Mouse (Mus musculus): ENCODE data around the gene Tmem91. TPM values are rescaled to one million over a fixed set of nuclear protein-coding genes. Genes with fewer than 3 reads are reported as not detected.

Gene Tmem91
- polyA plus RNA-seq, 1 experiment from 2014 or later, result 129 TPM

- Histone ChIP-seq H3K4me2 (ENCODE audit: low read length) (peak overlapping the region; percentile 37), H3K27me3 (replicated peaks; ENCODE audit: control insufficient read depth, insufficient read depth, low read length) (peaks cover 8% of the 10 kb centered on the region; the same call in 1 of the 2 replicates), H3K4me1 (ENCODE audit: control insufficient read depth, insufficient read depth, low read depth, low read length) (no peaks in the 10 kb centered on the region), H3K36me3 (ENCODE audit: control insufficient read depth, insufficient read depth, low read length) (peaks cover 23% of the 10 kb centered on the region), H3K9ac (ENCODE audit: low read depth, low read length) (peak overlapping the region; percentile 3; the same call in 1 of the 2 replicates), H3K4me3 (ENCODE audit: low read length) (peak overlapping the region; percentile 16), H3K27ac (ENCODE audit: low read depth, low read length) (no peak overlapping the region), H3K9me3 (ENCODE audit: control insufficient read depth, low read length) (no peaks in the 10 kb centered on the region)
- ATAC-seq, result no peak
- 21% methylated on average over 33 of the region's 38 CpGs for WGBS
Observed at GRCm38 (mm10) chr7:25627431-25628322, 47.3 kb downstream of the Tmem91 start.

- Histone ChIP-seq H3K4me3 (ENCODE audit: low read length) (peak within 1 kb of the TSS; percentile 16), H3K36me3 (ENCODE audit: control insufficient read depth, insufficient read depth, low read length) (peaks cover 21% of the 10 kb centered on the region), H3K27me3 (replicated peaks; ENCODE audit: control insufficient read depth, insufficient read depth, low read length) (peaks cover 8% of the 10 kb centered on the region; the same call in 1 of the 2 replicates), H3K9ac (ENCODE audit: low read depth, low read length) (peak within 1 kb of the TSS; percentile 3; the same call in 1 of the 2 replicates), H3K4me1 (ENCODE audit: control insufficient read depth, insufficient read depth, low read depth, low read length) (no peaks in the 10 kb centered on the region), H3K9me3 (ENCODE audit: control insufficient read depth, low read length) (no peaks in the 10 kb centered on the region), H3K27ac (ENCODE audit: low read depth, low read length) (no peak within 1 kb of the TSS), H3K4me2 (ENCODE audit: low read length) (peak within 1 kb of the TSS; percentile 37)
- 21% methylated on average over 27 of the region's 29 CpGs for WGBS
- no peak; the same call in 1 of the 2 replicates for ATAC-seq
Observed at GRCm38 (mm10) chr7:25626509-25627430, 48.2 kb downstream of the Tmem91 start, which contains the start of gene B3gnt8. Gene B3gnt8 (plus strand): TSS chr7:25626654.

DNA sequence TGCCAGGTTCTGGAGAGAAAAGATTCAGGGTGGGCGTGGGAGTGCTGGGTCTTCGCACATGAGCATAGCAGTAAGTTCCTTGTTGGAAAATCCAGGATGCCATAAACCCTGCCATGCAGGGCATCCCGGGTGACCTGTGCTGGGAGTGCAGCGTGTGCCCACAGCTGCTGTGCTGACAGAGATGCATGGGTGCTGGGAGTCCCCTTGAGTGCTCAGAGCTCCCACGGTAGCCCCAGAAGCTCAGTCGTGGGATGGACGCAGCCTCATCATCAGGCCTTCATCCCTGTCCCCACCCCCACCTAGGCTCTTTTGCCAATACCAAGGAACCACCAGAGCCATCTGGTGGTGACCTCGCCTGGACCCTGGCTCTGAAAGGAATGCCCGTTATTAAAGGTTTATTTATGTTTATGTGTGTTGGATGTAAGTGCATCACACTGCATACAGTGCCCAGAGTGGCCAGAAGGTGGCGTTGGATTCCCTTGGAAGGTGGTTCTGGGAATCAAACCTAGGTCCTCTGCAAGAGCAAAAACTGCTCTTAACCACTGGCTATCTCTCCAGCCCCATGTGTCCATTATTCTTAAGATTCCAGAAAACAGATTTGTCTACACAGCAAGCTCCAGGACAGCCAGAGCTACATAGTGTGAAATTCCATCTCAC, 49.2 kb downstream of the Tmem91 start:
- Histone ChIP-seq H3K36me3 (ENCODE audit: control insufficient read depth, insufficient read depth, low read length) (peaks cover 13% of the 10 kb centered on the region), H3K4me3 (ENCODE audit: low read length) (no peak overlapping the region), H3K27ac (ENCODE audit: low read depth, low read length) (no peak overlapping the region), H3K27me3 (replicated peaks; ENCODE audit: control insufficient read depth, insufficient read depth, low read length) (peaks cover 8% of the 10 kb centered on the region; the same call in 1 of the 2 replicates), H3K4me2 (ENCODE audit: low read length) (no peak overlapping the region), H3K9me3 (ENCODE audit: control insufficient read depth, low read length) (no peaks in the 10 kb centered on the region), H3K4me1 (ENCODE audit: control insufficient read depth, insufficient read depth, low read depth, low read length) (no peaks in the 10 kb centered on the region), H3K9ac (ENCODE audit: low read depth, low read length) (no peak overlapping the region)
- WGBS, result 80% methylated on average over 10 of the region's 10 CpGs
- no peak for ATAC-seq

- WGBS, result 70% methylated on average over 5 of the region's 5 CpGs
- no peak overlapping the region for H3K27ac ChIP-seq (ENCODE audit: low read depth, low read length)
- ATAC-seq, result no peak
Observed at GRCm38 (mm10) chr7:25624851-25625250, 50.1 kb downstream of the Tmem91 start.

DNA sequence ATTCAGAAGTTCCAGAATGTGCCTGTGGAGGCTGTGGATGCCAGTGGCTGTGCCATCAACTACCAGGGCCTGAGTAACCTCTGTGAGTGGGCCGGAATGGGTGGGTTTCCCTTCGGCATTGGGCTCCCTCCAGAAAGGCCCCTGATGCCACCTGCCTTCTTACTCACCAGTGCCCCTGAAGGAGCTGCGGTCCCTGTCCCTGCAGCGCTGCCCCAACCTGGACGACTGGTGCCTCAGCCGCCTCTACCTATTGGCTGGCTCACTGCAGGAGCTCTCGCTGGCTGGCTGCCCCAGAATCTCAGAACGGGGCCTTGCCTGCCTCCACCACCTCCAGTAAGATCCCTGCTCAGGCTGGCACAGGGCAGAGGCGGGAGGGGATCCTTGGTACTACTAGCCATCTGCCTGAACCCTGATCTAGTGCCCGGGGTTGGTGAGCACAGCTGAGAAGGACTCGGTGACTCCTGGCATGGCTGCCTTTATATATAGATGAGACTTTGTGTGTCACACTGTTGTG, 51.1 kb downstream of the Tmem91 start:
- Histone ChIP-seq H3K27me3 (replicated peaks; ENCODE audit: control insufficient read depth, insufficient read depth, low read length) (peaks cover 7% of the 10 kb centered on the region; the same call in 1 of the 2 replicates), H3K4me1 (ENCODE audit: control insufficient read depth, insufficient read depth, low read depth, low read length) (peaks cover under 1% of the 10 kb centered on the region; the same call in 1 of the 2 replicates), H3K9ac (ENCODE audit: low read depth, low read length) (no peak overlapping the region), H3K36me3 (ENCODE audit: control insufficient read depth, insufficient read depth, low read length) (0 out of 2 replicates have a peak, but pooled peaks cover 2% of the 10 kb centered on the region), H3K4me3 (ENCODE audit: low read length) (no peak overlapping the region), H3K4me2 (ENCODE audit: low read length) (no peak overlapping the region), H3K9me3 (ENCODE audit: control insufficient read depth, low read length) (no peaks in the 10 kb centered on the region), H3K27ac (ENCODE audit: low read depth, low read length) (no peak overlapping the region)
- 91% methylated on average over 11 of the region's 11 CpGs for WGBS
- ATAC-seq, result no peak

More at GRCm38 (mm10) chr7:25624851-25625250, 50.1 kb downstream of the Tmem91 start:
- H3K4me2 ChIP-seq (ENCODE audit: low read length), result no peak overlapping the region
- no peaks in the 10 kb centered on the region for H3K4me1 ChIP-seq (ENCODE audit: control insufficient read depth, insufficient read depth, low read depth, low read length)
- H3K9ac ChIP-seq (ENCODE audit: low read depth, low read length), result no peak overlapping the region
- H3K27me3 ChIP-seq (replicated peaks; ENCODE audit: control insufficient read depth, insufficient read depth, low read length), result peaks cover 8% of the 10 kb centered on the region; the same call in 1 of the 2 replicates
- peaks cover 8% of the 10 kb centered on the region for H3K36me3 ChIP-seq (ENCODE audit: control insufficient read depth, insufficient read depth, low read length)
- no peak overlapping the region for H3K4me3 ChIP-seq (ENCODE audit: low read length)
- no peaks in the 10 kb centered on the region for H3K9me3 ChIP-seq (ENCODE audit: control insufficient read depth, low read length)

- H3K4me3 ChIP-seq (ENCODE audit: low read length), result no peak overlapping the region
- no peak overlapping the region for H3K4me2 ChIP-seq (ENCODE audit: low read length)
- no peaks in the 10 kb centered on the region for H3K9me3 ChIP-seq (ENCODE audit: control insufficient read depth, low read length)
- ATAC-seq, result no peak
- H3K36me3 ChIP-seq (ENCODE audit: control insufficient read depth, insufficient read depth, low read length), result no peaks in the 10 kb centered on the region
- no peak overlapping the region for H3K27ac ChIP-seq (ENCODE audit: low read depth, low read length)
- H3K27me3 ChIP-seq (replicated peaks; ENCODE audit: control insufficient read depth, insufficient read depth, low read length), result no peaks in the 10 kb centered on the region
- 94% methylated on average over 11 of the region's 11 CpGs for WGBS
- no peak overlapping the region for H3K9ac ChIP-seq (ENCODE audit: low read depth, low read length)
- H3K4me1 ChIP-seq (ENCODE audit: control insufficient read depth, insufficient read depth, low read depth, low read length), result peaks cover 3% of the 10 kb centered on the region
Observed at GRCm38 (mm10) chr7:25620751-25621150, 54.2 kb downstream of the Tmem91 start.

- Histone ChIP-seq H3K4me3 (ENCODE audit: low read length) (no peak overlapping the region; the same call in 1 of the 2 replicates), H3K4me2 (ENCODE audit: low read length) (peak overlapping the region; percentile 53), H3K9ac (ENCODE audit: low read depth, low read length) (no peak overlapping the region), H3K9me3 (ENCODE audit: control insufficient read depth, low read length) (no peaks in the 10 kb centered on the region), H3K4me1 (ENCODE audit: control insufficient read depth, insufficient read depth, low read depth, low read length) (peaks cover 3% of the 10 kb centered on the region), H3K27me3 (replicated peaks; ENCODE audit: control insufficient read depth, insufficient read depth, low read length) (no peaks in the 10 kb centered on the region), H3K36me3 (ENCODE audit: control insufficient read depth, insufficient read depth, low read length) (no peaks in the 10 kb centered on the region), H3K27ac (ENCODE audit: low read depth, low read length) (no peak overlapping the region)
- no peak for ATAC-seq
- WGBS, result 96% methylated on average over 5 of the region's 5 CpGs
Observed at GRCm38 (mm10) chr7:25620101-25620500, 54.9 kb downstream of the Tmem91 start.

GRCm38 (mm10) chr7:25619722-25619991, 55.3 kb downstream of the Tmem91 start:
- Histone ChIP-seq H3K4me2 (ENCODE audit: low read length) (peak overlapping the region; percentile 53), H3K9ac (ENCODE audit: low read depth, low read length) (peak overlapping the region; percentile 57), H3K27me3 (replicated peaks; ENCODE audit: control insufficient read depth, insufficient read depth, low read length) (no peaks in the 10 kb centered on the region), H3K4me3 (ENCODE audit: low read length) (peak overlapping the region; percentile 61), H3K36me3 (ENCODE audit: control insufficient read depth, insufficient read depth, low read length) (no peaks in the 10 kb centered on the region), H3K27ac (ENCODE audit: low read depth, low read length) (no peak overlapping the region), H3K9me3 (ENCODE audit: control insufficient read depth, low read length) (no peaks in the 10 kb centered on the region), H3K4me1 (ENCODE audit: control insufficient read depth, insufficient read depth, low read depth, low read length) (peaks cover 3% of the 10 kb centered on the region)
- ATAC-seq, result no peak
- 20% methylated on average over 5 of the region's 5 CpGs for WGBS
